Mouse (Mus musculus): ENCODE data around the gene Gpr153.
"Not testable (repeated sequence)": the region's sequence is repeated elsewhere in the genome, so short reads cannot be mapped to it uniquely, and the experiment has no call there.

The Gpr153 gene

GRCm38 (mm10) chr4:152273621-152274236, at the start of gene Gpr153:
Gpr153 (plus strand) TSS chr4:152274232.
- no peak for DNase-seq (ENCODE audit: low spot score)

- DNase-seq (ENCODE audit: low spot score): no peak
Measured at GRCm38 (mm10) chr4:152226901-152227486, 47.0 kb upstream of the Gpr153 start.

GRCm38 (mm10) chr4:152227749-152228527, 46.1 kb upstream of the Gpr153 start:
- no peak for DNase-seq (ENCODE audit: low spot score)

- not testable (repeated sequence) for DNase-seq (ENCODE audit: low spot score)
Measured at GRCm38 (mm10) chr4:152230331-152230730, 43.7 kb upstream of the Gpr153 start.

- DNase-seq (ENCODE audit: low spot score): no peak
Measured at GRCm38 (mm10) chr4:152231326-152231725, 42.7 kb upstream of the Gpr153 start.

GRCm38 (mm10) chr4:152232411-152232903, 41.6 kb upstream of the Gpr153 start:
- DNase-seq (ENCODE audit: low spot score): no peak

- DNase-seq (ENCODE audit: low spot score): no peak
Measured at GRCm38 (mm10) chr4:152239974-152240373, 34.1 kb upstream of the Gpr153 start.

GRCm38 (mm10) chr4:152243241-152243891, 30.7 kb upstream of the Gpr153 start:
- DNase-seq (ENCODE audit: low spot score): no peak

GRCm38 (mm10) chr4:152243969-152244368, 30.1 kb upstream of the Gpr153 start:
- DNase-seq (ENCODE audit: low spot score): no peak

- no peak for DNase-seq (ENCODE audit: low spot score)
Measured at GRCm38 (mm10) chr4:152244545-152245522, 29.2 kb upstream of the Gpr153 start.

GRCm38 (mm10) chr4:152246011-152246410, 28.0 kb upstream of the Gpr153 start:
- DNase-seq (ENCODE audit: low spot score): no peak

GRCm38 (mm10) chr4:152247195-152247594, 26.8 kb upstream of the Gpr153 start:
- no peak for DNase-seq (ENCODE audit: low spot score)

GRCm38 (mm10) chr4:152250615-152251014, 23.4 kb upstream of the Gpr153 start:
- DNase-seq (ENCODE audit: low spot score): no peak

- no peak for DNase-seq (ENCODE audit: low spot score)
Measured at GRCm38 (mm10) chr4:152253183-152253759, 20.8 kb upstream of the Gpr153 start.

GRCm38 (mm10) chr4:152257070-152257469, 17.0 kb upstream of the Gpr153 start:
- DNase-seq (ENCODE audit: low spot score): no peak

GRCm38 (mm10) chr4:152260451-152260850, 13.6 kb upstream of the Gpr153 start:
- DNase-seq (ENCODE audit: low spot score): no peak

- DNase-seq (ENCODE audit: low spot score): no peak
Measured at GRCm38 (mm10) chr4:152262187-152262586, 11.8 kb upstream of the Gpr153 start.

- no peak for DNase-seq (ENCODE audit: low spot score)
Measured at GRCm38 (mm10) chr4:152263089-152263488, 10.9 kb upstream of the Gpr153 start.

GRCm38 (mm10) chr4:152263512-152264176, 10.4 kb upstream of the Gpr153 start:
- no peak for DNase-seq (ENCODE audit: low spot score)

GRCm38 (mm10) chr4:152264177-152264530, 9.9 kb upstream of the Gpr153 start:
- DNase-seq (ENCODE audit: low spot score): no peak
